Mouse (Mus musculus): Measurements from ENCODE around the gene Mvp. TPM values are rescaled to one million over a fixed set of nuclear protein-coding genes. Genes with fewer than 3 reads are reported as not detected.

Gene Mvp
- polyA plus RNA-seq, 1 experiment from 2014 or later, result 12.0 TPM

DNA sequence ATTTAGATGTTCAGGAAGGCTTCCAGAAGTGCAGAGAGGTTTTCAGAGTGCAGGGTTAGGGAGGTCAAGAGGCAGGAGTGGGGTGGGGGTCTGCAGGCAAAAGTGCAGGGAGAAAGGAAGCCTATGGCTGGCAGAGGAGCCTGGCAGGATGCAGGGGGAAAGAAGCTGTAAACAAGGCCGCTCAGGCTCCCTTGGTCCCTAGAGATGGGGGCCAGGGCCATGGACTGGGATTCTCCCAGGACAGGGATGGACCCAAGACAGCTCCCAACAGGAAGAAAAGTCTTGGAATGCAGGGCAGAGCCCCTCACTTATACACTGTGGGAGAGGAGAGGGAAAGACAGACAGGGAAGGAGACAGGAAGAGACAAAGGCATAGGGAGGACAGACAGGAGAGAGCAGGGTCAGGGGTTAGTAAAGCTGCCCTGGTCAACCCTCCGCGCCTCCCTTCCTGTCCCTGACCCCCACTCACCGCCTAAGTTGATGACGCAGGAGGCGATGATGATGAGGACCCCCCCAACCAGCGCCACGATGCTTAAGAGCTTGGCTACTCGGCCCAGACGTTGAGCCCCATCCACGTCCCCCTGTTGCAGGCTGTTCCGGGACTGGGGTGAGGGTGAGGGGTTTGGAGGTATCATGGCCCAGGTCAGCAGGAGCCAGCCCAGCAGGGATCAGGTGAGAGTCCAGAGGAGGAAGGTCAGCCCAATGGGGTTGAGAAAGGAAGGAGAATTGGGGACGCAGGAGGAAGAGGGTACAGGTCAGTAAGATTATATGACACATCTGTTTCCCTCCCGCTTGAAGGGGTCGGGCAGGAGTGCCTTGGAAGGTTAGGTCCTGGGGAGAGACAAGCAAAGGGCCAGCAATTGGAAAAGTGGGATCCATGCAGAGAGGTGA, 4.2 kb upstream of the Mvp start:
- ATAC-seq (ENCODE audit: insufficient number of reproducible peaks, insufficient read depth, low FRiP score, low read depth), result no peak
- 72% methylated on average over 15 of the region's 15 CpGs for WGBS
- Histone ChIP-seq H3K27me3 (ENCODE audit: control insufficient read depth, insufficient read depth, low read length) (no peaks in the 10 kb centered on the region), H3K4me2 (ENCODE audit: low read length) (no peak overlapping the region), H3K4me1 (ENCODE audit: control insufficient read depth in 2 of 2, insufficient read depth in 2 of 2, low read length in 2 of 2) (peaks cover 27 to 65% of the 10 kb centered on the region in 2 experiments), H3K4me3 (ENCODE audit: control insufficient read depth in 1 of 2, insufficient read depth in 1 of 2, low read depth in 1 of 2, low read length in 2 of 2) (no peak overlapping the region), H3K36me3 (ENCODE audit: control insufficient read depth, insufficient read depth, low read length) (peaks cover 34% of the 10 kb centered on the region), H3K9ac (ENCODE audit: low read length) (no peak overlapping the region; the same call in 1 of the 2 replicates), H3K9me3 (ENCODE audit: control insufficient read depth, low read length) (no peaks in the 10 kb centered on the region), H3K27ac (replicated peaks in 1 of 2; ENCODE audit: control insufficient read depth in 1 of 2, insufficient read depth in 1 of 2, low read depth in 2 of 2, low read length in 2 of 2) (no peak overlapping the region)

GRCm38 (mm10) chr7:127017950-127018345, 3.5 kb upstream of the Mvp start:
- Histone ChIP-seq H3K9ac (ENCODE audit: low read length) (peak overlapping the region; percentile 25; the same call in 1 of the 2 replicates), H3K9me3 (ENCODE audit: control insufficient read depth, low read length) (no peaks in the 10 kb centered on the region), H3K4me3 (ENCODE audit: control insufficient read depth in 1 of 2, insufficient read depth in 1 of 2, low read depth in 1 of 2, low read length in 2 of 2) (no peak overlapping the region), H3K4me1 (ENCODE audit: control insufficient read depth in 2 of 2, insufficient read depth in 2 of 2, low read length in 2 of 2) (peaks cover 27 to 62% of the 10 kb centered on the region in 2 experiments), H3K36me3 (ENCODE audit: control insufficient read depth, insufficient read depth, low read length) (peaks cover 34% of the 10 kb centered on the region), H3K27me3 (ENCODE audit: control insufficient read depth, insufficient read depth, low read length) (no peaks in the 10 kb centered on the region), H3K4me2 (ENCODE audit: low read length) (no peak overlapping the region), H3K27ac (replicated peaks in 1 of 2; ENCODE audit: control insufficient read depth in 1 of 2, insufficient read depth in 1 of 2, low read depth in 2 of 2, low read length in 2 of 2) (no peak overlapping the region)
- ATAC-seq (ENCODE audit: insufficient number of reproducible peaks, insufficient read depth, low FRiP score, low read depth), result no peak
- 47% methylated on average over 6 of the region's 6 CpGs for WGBS

DNA sequence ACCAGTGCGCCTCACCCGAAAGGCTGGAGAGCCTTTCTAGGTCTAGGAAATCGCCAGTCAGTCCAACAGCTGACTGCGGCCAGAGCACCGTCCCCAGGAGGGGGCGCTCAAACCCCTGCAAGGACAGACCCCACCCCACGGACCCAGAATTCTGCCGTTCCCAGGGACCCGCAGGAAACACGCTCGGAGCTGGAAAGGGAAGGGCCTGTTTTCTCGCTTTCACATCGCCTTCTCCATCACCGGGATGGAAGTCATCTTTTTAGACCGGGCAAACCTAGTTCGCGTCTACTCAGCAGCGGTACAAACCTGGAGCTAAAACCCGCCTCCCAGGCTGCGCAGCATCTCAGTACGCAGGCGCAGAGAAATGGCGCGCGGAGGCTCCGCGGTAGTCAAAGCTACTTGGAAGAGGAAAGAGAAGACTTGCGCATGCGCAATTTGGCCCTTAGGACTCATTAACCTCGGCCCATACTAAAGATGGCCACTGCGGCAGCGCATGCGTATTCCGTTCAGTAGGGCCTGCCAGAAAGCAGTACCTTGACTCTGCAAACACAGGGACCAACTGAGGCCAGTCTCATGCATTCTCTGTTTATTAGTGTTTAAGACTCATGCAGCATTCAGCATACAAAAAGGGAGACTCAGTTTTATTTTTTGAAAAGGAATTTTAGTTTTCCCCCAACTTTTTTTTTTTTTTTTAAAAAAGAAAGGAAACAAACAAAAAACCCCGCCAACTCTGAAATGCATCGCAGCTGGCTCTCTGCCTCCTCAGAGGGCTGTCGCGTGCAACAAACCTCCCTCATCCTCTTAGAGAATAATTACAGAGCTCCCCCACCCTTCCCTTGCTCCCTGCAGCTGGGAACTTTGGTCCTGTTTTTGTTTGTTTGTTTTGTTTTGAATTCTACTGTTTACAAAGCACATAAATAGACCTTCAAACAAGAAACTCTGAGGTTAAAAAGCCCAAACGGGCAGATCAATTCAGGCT, 2.8 kb upstream of the Mvp start, which contains the start of gene Pagr1a:
TSS of gene Pagr1a (minus strand) at position 382 of the 979 bp plus-strand sequence.
- ATAC-seq (ENCODE audit: insufficient number of reproducible peaks, insufficient read depth, low FRiP score, low read depth), result peak; percentile 75
- peak within 1 kb of the TSS; percentile 94 to 98 for H3K27ac ChIP-seq (replicated peaks in 1 of 2; ENCODE audit: control insufficient read depth in 1 of 2, insufficient read depth in 1 of 2, low read depth in 2 of 2, low read length in 2 of 2)
- H3K27me3 ChIP-seq (ENCODE audit: control insufficient read depth, insufficient read depth, low read length), result no peaks in the 10 kb centered on the region
- peak within 1 kb of the TSS; percentile 81 for H3K4me2 ChIP-seq (ENCODE audit: low read length)
- H3K4me1 ChIP-seq (ENCODE audit: control insufficient read depth in 2 of 2, insufficient read depth in 2 of 2, low read length in 2 of 2), result peaks cover 27 to 55% of the 10 kb centered on the region in 2 experiments
- H3K4me3 ChIP-seq (ENCODE audit: control insufficient read depth in 1 of 2, insufficient read depth in 1 of 2, low read depth in 1 of 2, low read length in 2 of 2), result peak within 1 kb of the TSS; percentile 81 to 94
- no peaks in the 10 kb centered on the region for H3K9me3 ChIP-seq (ENCODE audit: control insufficient read depth, low read length)
- H3K36me3 ChIP-seq (ENCODE audit: control insufficient read depth, insufficient read depth, low read length), result peaks cover 34% of the 10 kb centered on the region
- 5% methylated on average over 39 of the region's 39 CpGs for WGBS
- H3K9ac ChIP-seq (ENCODE audit: low read length), result peak within 1 kb of the TSS; percentile 94

DNA sequence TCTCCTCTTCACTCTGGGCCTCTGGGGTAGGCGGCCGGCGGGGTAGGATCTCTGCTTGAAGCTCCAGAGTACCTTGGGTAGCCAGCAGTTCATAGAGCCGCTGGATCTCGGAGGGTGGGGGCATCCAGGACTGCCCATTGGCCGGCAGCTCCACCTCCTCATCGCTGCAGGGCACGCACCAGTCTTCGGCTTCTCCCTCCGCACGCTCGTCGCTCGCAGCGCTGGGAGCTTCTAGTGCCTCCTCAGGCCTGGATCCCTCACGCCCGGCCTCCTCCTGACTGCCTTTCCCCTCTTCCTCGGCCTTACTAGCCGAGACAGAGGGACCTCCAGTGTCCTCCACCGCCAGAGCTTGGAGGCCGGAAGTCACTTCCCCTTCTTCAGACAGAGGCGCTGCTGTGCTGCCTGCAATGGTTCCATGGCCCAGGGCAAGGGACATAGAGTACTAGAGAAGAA, 2.1 kb upstream of the Mvp start:
- H3K36me3 ChIP-seq (ENCODE audit: control insufficient read depth, insufficient read depth, low read length), result peaks cover 31% of the 10 kb centered on the region
- peak overlapping the region; percentile 81 for H3K4me2 ChIP-seq (ENCODE audit: low read length)
- 1% methylated on average over 22 of the region's 22 CpGs for WGBS
- H3K4me1 ChIP-seq (ENCODE audit: control insufficient read depth in 2 of 2, insufficient read depth in 2 of 2, low read length in 2 of 2), result peaks cover 26 to 47% of the 10 kb centered on the region in 2 experiments
- H3K27me3 ChIP-seq (ENCODE audit: control insufficient read depth, insufficient read depth, low read length), result no peaks in the 10 kb centered on the region
- peak; percentile 55 for ATAC-seq (ENCODE audit: insufficient number of reproducible peaks, insufficient read depth, low FRiP score, low read depth)
- H3K27ac ChIP-seq (replicated peaks in 1 of 2; ENCODE audit: control insufficient read depth in 1 of 2, insufficient read depth in 1 of 2, low read depth in 2 of 2, low read length in 2 of 2), result peak overlapping the region; percentile 94 to 98
- peak overlapping the region; percentile 81 to 94 for H3K4me3 ChIP-seq (ENCODE audit: control insufficient read depth in 1 of 2, insufficient read depth in 1 of 2, low read depth in 1 of 2, low read length in 2 of 2)
- no peaks in the 10 kb centered on the region for H3K9me3 ChIP-seq (ENCODE audit: control insufficient read depth, low read length)
- peak overlapping the region; percentile 94 for H3K9ac ChIP-seq (ENCODE audit: low read length)

- Histone ChIP-seq H3K4me1 (ENCODE audit: control insufficient read depth in 2 of 2, insufficient read depth in 2 of 2, low read length in 2 of 2) (peaks cover 23 to 45% of the 10 kb centered on the region in 2 experiments), H3K27ac (replicated peaks in 1 of 2; ENCODE audit: control insufficient read depth in 1 of 2, insufficient read depth in 1 of 2, low read depth in 2 of 2, low read length in 2 of 2) (peak within 1 kb of the TSS; percentile 94 to 98)
Measured at GRCm38 (mm10) chr7:127016481-127016485, 1.9 kb upstream of the Mvp start, which contains the start of gene Pagr1b. Gene Pagr1b, minus strand, starts transcription at chr7:127016484.

DNA sequence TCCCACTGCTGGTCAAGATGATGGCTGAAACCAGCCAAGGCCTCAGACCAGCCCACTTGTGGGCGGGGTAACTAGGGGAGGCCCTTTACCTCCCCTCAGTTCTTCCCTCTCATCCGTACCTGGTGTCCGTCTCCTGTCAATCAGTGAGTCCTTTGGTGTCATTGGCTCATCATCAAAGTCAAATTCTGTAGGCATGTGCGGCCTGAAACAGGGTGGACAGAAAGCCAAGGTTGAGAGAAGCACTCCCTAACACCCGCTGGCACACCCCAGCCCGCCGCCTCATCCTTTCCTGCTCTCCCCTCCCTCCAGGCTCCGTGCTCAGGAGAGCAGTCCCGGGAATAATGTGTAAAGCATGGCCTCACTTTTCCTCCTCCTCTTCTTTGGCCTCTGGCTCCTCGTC, 1.7 kb upstream of the Mvp start:
- Histone ChIP-seq H3K4me2 (ENCODE audit: low read length) (peak overlapping the region; percentile 81), H3K36me3 (ENCODE audit: control insufficient read depth, insufficient read depth, low read length) (peaks cover 31% of the 10 kb centered on the region), H3K4me3 (ENCODE audit: control insufficient read depth in 1 of 2, insufficient read depth in 1 of 2, low read depth in 1 of 2, low read length in 2 of 2) (peak overlapping the region; percentile 81 to 94), H3K27me3 (ENCODE audit: control insufficient read depth, insufficient read depth, low read length) (no peaks in the 10 kb centered on the region), H3K27ac (replicated peaks in 1 of 2; ENCODE audit: control insufficient read depth in 1 of 2, insufficient read depth in 1 of 2, low read depth in 2 of 2, low read length in 2 of 2) (peak overlapping the region; percentile 94 to 98), H3K9me3 (ENCODE audit: control insufficient read depth, low read length) (no peaks in the 10 kb centered on the region), H3K9ac (ENCODE audit: low read length) (peak overlapping the region; percentile 94), H3K4me1 (ENCODE audit: control insufficient read depth in 2 of 2, insufficient read depth in 2 of 2, low read length in 2 of 2) (peaks cover 22 to 43% of the 10 kb centered on the region in 2 experiments)
- ATAC-seq (ENCODE audit: insufficient number of reproducible peaks, insufficient read depth, low FRiP score, low read depth), result peak; percentile 16; the same call in 1 of the 2 replicates
- 3% methylated on average over 10 of the region's 10 CpGs for WGBS

More at GRCm38 (mm10) chr7:127016481-127016485, 1.9 kb upstream of the Mvp start, which contains the start of gene Pagr1b:
- H3K27me3 ChIP-seq (ENCODE audit: control insufficient read depth, insufficient read depth, low read length), result no peaks in the 10 kb centered on the region
- peak within 1 kb of the TSS; percentile 94 for H3K9ac ChIP-seq (ENCODE audit: low read length)
- peaks cover 31% of the 10 kb centered on the region for H3K36me3 ChIP-seq (ENCODE audit: control insufficient read depth, insufficient read depth, low read length)
- peak within 1 kb of the TSS; percentile 81 for H3K4me2 ChIP-seq (ENCODE audit: low read length)
- H3K9me3 ChIP-seq (ENCODE audit: control insufficient read depth, low read length), result no peaks in the 10 kb centered on the region
- H3K4me3 ChIP-seq (ENCODE audit: control insufficient read depth in 1 of 2, insufficient read depth in 1 of 2, low read depth in 1 of 2, low read length in 2 of 2), result peak within 1 kb of the TSS; percentile 81 to 94
- no peak for ATAC-seq (ENCODE audit: insufficient number of reproducible peaks, insufficient read depth, low FRiP score, low read depth)

DNA sequence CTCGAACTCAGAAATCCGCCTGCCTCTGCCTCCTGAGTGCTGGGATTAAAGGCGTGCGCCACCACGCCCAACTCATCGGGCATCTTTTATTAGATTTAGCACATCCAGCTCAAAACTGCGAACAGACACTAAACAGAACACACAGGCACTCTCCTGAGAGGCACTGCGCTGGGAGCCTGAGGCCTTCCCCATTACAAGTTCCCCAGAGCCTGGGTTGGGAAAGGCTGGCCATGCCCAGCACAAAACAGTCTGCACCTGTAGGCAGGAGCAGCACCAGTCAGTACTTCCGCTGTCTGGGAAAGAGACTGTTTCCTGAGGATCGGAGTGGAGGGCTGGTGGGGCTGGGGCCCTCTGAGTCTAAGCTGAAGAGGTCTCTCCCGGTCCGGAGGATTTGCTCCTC, 572 bp upstream of the Mvp start:
- no peaks in the 10 kb centered on the region for H3K27me3 ChIP-seq (ENCODE audit: control insufficient read depth, insufficient read depth, low read length)
- H3K36me3 ChIP-seq (ENCODE audit: control insufficient read depth, insufficient read depth, low read length), result peaks cover 31% of the 10 kb centered on the region
- peak overlapping the region; percentile 67; the same call in 1 of the 2 replicates for H3K4me2 ChIP-seq (ENCODE audit: low read length)
- H3K9me3 ChIP-seq (ENCODE audit: control insufficient read depth, low read length), result no peaks in the 10 kb centered on the region
- no peak overlapping the region for H3K27ac ChIP-seq (replicated peaks in 1 of 2; ENCODE audit: control insufficient read depth in 1 of 2, insufficient read depth in 1 of 2, low read depth in 2 of 2, low read length in 2 of 2)
- peaks cover 15 to 32% of the 10 kb centered on the region in 2 experiments for H3K4me1 ChIP-seq (ENCODE audit: control insufficient read depth in 2 of 2, insufficient read depth in 2 of 2, low read length in 2 of 2)
- no peak overlapping the region for H3K4me3 ChIP-seq (ENCODE audit: control insufficient read depth in 1 of 2, insufficient read depth in 1 of 2, low read depth in 1 of 2, low read length in 2 of 2)
- 89% methylated on average over 12 of the region's 12 CpGs for WGBS
- peak overlapping the region; percentile 16; the same call in 1 of the 2 replicates for H3K9ac ChIP-seq (ENCODE audit: low read length)
- ATAC-seq (ENCODE audit: insufficient number of reproducible peaks, insufficient read depth, low FRiP score, low read depth), result no peak
